Mouse (Mus musculus) kidney, adult 8-10 months (tissue): ENCODE results near the gene Ston2.
A peak's percentile ranks its signal among the peaks of the same experiment; 100 is the strongest.

Experiments used
- DNase-seq, 2 experiments: peaks; one replicate each; pipeline ENCODE4 v3.0.0; 2022

Ston2 gene

DNA sequence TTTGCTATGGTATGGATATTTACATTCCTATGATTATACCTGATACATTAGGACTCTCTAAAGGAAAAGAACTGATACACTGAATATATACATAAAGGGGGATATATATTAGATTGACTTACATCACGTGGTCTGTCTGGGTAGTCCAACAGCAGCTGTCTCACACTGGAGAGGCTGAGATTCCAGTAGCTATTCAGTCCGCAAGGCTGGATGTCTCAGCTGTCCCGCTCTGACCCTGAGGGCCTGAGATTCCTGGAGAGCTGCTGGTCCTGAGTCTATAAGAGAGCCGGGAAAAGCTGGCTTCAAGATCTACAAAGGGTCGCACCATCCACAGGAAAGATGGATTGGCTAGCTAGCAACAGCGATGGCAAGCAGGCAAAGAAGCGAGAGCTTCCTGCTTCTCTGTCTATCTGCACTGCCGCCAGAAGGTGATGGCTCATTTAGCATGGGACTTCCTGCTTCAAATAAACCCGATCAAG is at the start of gene Ston2:
Gene Ston2 (minus strand): TSS at position 429 of the 479 bp plus-strand sequence.
- DNase-seq: no peak

DNA sequence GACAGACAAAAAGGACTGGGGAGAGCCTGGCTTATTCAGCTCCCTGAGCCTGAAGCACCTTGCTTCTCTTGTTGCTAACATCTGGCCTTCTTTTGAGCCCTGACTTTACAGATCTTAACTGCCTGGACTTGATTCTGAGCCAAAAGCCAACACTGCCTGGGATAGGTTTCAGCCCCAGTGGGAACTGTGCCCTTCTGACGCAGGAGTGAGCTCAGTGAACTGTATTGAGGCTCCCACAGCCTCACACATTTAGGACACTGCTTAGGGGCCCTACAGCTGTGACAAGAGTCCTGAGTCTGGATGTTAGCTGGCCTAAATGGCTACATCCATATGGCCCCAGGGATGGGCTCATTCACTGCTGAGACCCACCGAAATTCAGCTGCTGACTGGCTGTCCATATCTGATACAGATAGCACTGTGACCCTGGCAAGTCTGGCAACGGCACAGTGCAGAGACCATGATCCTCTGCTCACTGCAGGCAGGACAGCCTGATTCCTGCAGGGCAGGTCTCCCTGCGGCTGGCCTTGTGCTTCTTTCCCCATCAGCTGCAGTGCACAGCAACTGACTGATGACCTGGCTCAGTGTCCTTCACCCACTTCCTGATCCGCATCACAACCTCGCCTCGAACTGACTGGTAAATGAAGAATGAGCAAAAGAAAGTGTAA is 49.3 kb upstream of the Ston2 start:
- peak; percentile 39 to 54 for DNase-seq

DNA sequence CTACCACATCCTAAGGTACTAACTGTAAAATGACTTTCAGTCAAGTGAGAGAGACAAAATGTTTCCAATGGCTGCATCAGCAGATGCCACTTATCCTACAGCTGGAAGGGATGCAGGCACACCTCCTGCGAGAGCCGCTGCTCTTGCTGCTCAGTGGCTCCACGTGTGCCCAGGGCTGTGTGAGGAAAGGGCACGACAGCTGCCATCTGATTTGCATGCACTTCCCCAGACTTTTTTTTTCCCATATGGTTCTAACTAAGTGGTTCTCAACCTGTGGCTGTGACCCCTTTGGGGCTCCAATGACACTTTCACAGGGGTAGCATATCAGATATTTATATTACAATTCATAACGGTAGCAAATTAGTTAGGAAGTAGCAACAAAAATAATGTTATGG is 45.7 kb upstream of the Ston2 start:
- DNase-seq: no peak

DNA sequence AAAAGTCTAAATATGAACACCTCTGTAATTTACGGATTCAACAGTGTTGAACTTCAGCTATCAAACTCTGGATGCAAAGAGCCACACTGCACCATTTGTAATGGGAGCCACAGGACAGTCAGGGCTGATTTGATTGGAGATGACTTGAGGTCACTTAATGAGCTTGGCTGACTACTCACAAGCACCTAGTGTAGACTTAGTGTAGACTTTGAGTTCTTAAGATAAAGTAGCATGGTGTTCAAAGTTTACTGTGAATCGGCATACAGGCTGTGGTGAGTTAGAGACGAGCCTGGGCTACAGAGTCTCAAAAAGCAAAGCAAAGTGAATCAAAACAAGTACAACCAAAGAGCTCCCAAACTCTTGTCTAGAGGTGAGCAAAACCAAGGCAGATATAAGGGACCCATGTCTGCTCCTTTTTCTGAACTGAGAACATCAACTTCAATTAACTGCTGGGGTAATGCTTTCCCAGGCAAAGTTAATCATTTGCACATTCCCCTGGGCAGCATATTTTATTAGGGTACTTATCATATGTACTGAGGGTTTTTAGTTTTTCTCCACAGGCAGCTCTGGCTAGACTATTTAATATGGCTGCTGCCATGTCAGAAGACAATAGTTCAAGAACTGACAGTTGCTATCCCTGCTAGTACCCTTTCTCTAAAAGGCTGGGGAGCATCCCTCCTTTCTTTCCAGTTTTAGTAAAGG is 45.2 kb upstream of the Ston2 start:
- DNase-seq: peak; percentile 22 to 41

DNA sequence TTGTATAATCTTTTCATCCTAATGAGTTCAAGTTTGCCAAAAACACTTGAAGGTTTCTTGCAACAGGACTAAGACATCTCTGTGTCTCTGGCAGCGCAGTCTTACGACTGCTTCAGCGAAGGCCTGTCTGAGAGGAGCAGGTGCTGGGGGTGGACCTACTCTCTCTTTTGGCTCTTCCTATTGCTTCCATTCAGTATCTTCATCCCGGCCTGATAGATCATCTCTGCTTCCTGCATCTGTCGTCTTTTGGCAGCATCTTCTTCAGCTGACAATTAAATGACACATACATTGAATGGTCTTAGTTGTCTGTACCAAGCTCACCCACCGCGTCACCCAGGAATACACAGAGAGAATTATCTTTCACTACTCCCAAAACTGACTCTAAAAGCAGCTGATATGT is 43.2 kb upstream of the Ston2 start:
- DNase-seq: no peak

DNA sequence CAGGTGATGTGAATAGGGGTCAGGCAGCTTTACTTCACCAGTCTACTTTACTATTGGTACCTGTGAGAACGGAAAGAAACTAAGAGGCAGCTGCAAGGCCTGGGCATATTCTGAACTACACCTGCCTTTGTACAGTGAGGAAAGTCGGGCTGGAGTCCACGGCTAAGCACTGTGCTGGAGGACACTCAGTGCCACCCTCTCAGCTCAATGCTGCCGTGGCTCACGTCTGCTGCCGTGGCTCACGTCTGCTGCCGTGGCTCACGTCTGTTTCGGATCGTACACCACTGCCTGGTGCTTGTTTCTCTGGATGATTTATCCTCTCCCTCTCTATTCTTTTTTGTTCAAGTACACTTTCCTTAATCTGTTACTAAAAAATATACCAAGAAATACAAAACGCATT is 32.3 kb upstream of the Ston2 start:
- DNase-seq: no peak

DNA sequence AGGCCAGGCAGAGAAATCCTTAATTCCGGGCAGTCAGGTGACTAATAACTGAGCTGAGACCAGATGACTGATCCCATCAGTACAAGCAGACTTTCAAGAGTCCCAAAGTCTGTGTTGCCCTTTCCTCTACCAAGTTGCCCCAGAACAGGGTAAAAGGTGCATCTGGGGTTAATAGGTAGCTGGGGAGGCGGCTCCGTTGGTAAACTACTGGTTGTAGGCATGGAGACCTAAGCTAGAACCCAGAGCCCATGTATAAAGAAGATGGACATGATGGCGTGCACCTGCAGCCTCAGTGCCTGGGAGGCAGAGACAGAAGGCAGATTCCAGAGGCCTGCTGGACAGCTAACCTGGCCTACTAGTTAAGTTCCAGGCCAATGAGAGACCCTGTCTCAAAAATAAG is 30.5 kb upstream of the Ston2 start:
- no peak for DNase-seq

DNA sequence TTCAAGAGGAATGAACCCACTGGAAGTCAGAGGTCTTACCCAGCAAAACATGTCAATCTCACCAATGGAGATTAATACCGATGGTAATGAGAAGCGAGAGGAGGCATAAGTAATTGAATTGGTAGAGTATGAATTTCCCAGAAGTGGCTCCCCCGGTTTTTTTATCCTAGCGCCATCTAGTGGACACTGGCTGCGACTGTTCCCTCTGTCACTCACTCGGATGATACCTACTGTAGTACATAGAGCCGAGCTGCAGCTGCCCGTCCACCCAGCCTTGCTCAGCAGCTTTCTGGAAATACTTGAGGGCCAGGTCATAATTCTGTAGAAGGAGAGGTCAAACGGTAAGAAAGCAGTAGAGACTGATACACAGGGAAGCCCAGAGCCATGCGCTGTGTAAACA is 27.8 kb upstream of the Ston2 start:
- DNase-seq: peak; percentile 43 to 61

DNA sequence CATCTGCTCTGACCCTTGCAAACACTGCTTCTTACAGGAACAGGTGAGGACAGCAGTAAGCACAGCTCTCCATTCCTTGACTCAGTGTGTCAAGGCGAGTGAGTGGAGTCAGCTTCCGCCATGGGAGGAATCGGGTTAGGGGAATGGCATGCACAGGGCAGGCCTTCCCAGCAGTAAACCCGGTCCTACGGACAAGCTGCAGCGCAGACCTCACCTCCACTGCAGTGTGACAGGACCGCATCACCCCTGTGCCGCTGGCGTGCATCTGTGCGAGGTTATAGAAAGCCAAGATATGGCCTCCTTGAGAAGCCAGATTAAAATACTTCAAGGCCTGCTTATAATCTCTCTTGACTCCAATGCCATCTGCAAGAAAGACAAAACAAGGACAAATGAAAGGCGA is 27.4 kb upstream of the Ston2 start:
- DNase-seq: no peak

DNA sequence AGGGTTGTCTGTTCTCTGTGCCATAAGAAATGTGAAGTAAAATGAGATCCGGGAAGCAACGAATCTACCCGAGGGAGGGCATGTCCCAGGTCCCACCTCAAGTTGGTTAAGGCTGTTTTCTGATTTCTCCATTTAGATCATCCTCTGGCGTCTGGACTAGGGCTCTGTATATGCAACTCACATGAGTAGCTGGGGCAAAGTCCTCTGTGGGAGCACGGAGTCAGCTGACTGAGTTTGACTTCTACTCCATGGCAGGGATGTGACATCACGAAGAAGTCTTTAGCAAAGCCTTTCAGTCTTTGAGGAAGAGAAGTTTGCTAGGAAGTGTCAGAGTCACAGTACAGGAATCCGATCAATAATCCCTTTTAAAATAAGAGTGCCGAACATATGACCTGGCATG is 20.7 kb upstream of the Ston2 start:
- DNase-seq: no peak

DNA sequence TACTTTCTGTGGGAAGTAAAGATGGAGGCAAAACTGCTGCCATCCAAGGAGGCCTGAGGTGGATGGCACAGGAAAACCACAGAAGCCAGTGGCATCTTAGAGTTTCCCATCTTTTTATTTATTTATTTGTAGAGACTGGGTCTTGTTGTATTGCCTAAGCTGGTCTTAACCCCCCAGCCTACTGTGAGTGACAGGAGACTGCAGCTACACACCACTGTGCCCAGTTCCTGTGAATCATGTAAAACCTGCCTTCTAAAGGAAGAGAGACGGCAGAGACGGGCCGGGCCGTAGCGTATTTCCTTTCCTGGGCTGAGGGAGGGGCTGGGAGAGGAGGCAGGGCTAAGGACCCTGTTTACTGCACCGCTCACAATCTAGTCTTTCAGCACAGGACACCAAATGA is 19.6 kb upstream of the Ston2 start:
- DNase-seq: no peak

DNA sequence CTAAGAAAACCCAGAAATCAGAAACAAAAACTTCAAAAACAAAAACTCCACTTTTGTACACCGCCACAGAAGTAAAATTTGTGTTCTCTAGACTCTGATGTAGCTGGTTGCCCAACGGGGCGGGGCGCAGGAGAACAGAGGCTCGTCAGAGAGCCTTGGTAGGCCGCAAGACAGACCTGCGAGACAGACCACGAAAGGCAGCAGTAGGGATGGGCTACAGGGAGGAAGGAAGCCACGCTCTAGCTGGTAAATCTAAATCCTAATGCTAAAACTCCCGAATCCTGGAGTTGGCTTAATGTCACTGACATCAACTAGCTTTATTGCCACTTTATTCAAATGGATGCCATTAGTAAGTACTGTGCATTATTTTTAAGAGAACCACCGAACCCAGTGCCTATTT is 18.9 kb upstream of the Ston2 start:
- no peak for DNase-seq

DNA sequence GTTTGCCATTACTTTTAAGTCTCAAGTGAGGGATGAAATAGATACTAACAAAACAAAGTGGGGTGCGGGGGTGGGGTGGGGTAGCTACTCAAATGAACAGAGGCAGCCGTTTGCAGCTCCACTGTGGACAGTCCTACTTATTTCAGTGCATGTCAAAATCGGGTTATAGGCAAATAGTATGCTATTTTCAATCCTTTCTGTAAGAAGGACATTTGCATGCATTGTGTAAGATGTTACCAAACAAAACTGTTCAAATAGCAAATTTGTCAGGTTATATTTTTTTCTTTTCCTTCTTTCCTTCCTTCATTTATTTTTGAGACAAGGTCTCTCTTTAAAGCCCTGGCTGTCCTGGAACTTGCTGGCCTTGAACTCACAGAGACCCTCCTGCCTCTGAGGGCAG is 16.1 kb upstream of the Ston2 start:
- DNase-seq: no peak

DNA sequence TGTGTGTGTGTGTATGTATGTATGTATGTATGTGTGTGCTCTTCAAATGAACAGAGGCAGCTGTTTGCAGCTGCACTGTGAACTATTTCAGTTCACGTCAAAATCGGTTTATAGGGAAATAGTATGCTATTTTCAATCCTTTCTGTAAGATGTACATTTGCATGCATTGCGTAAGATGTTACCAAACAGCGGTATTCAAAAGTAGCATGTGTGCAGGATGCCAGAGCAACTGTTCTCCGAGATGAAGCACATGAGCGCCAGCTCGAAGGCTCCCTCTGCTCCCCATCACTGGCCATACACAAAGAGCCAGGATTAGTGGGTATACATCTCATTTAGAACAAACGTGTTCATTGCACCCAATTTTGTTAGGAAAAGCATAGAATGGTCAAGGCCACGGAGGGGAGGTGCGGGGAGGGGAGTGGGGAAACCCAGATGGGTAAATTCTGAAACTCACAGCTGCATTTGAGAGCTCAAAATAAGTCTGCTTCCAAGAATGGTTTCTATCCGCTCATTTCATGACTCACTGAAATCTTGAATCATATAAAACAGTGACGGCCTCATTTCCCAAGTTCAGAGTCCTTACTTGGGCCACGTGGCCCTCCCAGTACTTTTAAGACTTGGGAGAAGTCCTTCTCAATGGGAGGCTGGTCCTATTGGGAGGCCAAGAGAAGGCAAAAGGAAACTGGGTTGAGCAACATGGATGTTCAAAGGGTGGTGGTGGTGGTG is 15.2 kb upstream of the Ston2 start:
- no peak for DNase-seq

DNA sequence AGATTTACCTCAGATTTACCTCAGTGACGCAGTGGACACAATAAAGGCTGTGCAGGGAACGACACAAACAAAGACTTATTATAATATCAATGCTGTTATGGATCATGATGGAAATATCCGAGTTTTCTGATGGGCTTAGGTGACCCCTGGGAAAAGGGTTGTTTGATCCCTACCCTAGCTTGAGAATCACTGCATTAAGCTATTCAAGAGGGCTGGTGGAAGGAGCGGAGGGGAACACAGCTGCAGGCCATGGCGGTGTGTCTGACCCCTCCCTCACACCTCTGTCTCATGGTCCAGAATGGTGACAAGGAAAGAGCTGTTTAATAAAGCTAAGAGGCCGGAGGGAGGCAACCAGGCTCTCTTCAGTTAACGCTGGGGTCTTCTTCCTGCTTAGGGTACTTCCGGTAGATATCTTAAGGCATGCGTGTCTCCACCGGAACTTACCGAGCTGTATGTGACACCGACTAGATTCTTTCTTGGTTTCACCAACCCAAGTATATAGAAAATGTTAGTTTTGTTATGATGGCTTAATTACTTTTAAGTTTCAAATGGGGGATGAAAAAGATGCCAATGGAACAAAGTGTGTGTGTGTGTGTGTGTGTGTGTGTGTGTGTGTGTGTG is 14.5 kb upstream of the Ston2 start:
- DNase-seq: no peak

DNA sequence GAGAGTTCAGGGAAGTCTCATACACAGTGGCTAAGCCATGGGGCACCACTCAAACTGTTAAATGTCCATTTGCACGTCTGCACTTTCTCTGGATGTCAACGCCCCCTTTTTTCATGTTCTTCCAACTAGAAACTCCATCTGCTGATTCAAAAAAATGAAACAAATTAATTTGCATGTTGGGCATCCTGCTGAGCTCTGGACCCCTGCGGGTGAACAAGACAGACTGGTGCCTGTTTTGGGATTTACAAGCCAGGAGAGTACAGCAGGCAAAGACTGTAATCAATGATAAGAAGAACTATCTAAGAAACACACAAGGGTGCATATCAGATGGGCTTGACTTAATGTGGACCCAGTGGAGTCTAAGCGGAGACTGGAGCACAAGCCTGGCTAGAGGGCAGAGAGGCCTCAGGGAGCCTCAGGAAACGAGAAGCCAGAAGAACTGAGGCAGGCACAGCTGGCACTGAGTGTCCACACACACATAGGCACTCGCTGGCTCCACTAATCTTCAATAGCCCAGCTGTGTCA is 12.7 kb upstream of the Ston2 start:
- DNase-seq: no peak

DNA sequence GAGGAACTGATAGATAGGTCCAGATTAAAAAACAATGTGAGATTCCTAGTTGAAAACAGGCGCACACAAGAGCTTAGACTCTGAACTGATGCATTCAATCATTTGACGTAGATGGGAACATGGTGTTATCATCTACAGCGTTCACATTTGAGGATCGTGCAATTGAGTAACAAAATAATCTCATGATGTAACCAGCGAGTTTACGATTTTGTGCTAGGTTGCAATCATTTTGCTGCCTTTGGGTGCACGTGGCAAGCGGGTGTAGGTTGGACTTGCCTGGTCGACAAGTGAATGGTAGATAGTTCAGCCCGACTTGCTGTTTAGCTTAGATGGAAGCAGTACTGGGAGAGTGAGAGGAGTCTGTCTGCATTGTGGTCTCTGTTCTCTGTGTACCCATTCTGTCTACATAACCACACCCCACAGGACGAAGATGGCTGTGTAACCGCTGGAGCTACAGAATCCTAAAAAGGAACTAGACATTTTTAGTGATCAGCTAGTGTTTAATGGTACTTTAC is 11.7 kb upstream of the Ston2 start:
- no peak for DNase-seq

DNA sequence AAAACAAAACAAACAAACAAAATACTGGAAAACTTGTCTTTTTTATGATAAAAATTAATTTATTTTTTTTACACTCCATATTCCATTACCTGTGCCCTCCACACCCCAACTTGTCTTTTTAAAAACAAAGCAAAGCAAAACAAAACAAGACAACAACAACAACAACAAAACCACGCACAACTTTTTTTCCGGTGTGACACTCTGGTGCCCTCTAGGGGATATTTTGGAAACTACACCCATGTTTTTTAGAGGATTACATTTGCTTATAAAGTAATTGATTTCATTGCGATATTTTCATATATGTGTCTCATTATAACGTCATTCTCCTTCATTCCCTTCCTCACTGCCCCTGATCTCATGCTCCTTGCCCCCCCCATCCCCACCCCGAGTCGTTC is 11.2 kb upstream of the Ston2 start:
- no peak for DNase-seq

DNA sequence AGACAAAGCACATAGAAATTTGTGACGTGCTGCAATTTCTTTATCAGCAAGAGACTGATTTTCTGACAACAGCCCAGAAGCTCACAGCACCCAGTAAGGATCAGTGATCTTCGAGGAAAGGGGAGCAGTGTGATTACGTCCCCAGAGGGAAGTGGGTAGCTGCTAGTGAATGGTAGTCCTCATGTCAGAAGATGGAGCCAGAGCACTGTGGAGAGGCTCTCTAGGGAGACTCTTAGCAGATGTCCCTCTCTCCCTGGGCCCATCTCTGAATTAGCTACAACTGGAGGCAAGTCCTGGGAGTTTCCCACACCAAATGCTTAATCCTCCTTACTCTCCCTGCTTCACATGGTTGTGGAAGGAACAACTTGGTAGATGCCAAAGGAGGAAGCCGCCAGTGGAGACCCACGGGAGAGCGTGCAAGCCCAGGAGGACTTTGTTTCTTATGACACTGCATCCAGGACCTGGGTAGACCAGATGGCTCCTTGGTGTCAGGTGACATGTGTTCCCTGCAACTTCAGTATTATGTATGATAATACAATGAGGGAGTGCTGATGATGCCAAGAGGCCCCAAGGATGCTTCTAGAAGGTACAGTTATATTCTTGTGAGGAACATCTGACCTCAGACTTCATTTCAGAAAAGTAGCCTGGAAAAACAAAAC is 10.7 kb upstream of the Ston2 start:
- DNase-seq: no peak

DNA sequence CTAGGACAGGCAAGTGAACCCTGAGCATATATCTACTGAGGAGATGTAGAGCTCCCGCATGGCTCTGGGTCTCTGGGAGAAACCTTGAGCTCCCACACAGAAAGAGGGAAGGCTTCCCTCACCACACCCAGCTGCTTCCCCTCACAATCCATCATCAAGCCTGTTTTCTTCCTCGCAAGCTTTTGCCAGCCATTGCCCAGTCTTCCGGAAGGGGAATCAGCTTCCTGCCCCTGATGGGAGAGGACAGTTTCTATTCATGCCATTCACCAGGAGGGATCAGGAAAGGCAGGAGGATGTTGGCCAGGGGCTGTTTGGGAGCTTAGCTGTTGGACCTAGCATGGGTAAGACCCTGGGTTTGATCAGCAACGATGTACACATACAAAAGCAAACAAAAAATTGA is 8.6 kb upstream of the Ston2 start:
- DNase-seq: peak; percentile 37 to 38

DNA sequence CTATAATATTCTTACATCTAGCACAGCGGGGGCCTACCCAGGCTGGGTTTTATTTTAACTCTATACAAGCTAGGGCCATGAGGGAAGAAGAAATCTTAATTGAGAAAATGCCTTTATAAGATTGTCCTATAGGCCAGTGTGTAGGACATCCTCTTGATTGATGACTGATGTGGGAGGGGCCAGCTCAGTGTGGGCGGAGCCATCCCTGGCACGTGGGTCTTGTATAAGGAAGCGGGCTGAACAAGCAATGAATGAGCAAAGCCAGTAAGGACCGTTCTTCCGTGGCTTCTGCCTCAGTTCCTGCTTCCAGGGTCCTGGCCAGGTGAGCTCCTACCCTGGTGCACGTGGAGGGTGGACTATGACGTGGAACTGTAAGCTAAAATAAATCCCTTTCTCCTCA is 5.1 kb upstream of the Ston2 start:
- no peak for DNase-seq

DNA sequence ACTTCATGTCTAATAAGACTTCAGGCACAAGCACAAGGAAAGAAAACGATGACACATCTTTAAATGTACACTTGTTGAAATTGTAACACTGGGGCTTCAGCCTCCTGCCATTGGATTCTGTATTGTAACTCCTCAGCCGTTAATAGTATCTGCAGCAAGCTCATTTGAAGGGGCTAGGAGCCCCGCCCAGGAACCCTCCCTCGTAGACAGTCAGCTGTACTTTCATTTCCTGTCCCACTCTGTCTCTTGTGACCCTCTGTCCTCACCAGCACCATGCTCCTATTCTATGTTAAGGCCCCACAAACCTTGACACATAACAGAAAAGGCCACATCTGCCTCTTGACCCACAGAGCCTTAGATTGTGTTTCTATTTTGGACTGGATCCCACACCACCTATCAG is 3.6 kb upstream of the Ston2 start:
- no peak for DNase-seq

DNA sequence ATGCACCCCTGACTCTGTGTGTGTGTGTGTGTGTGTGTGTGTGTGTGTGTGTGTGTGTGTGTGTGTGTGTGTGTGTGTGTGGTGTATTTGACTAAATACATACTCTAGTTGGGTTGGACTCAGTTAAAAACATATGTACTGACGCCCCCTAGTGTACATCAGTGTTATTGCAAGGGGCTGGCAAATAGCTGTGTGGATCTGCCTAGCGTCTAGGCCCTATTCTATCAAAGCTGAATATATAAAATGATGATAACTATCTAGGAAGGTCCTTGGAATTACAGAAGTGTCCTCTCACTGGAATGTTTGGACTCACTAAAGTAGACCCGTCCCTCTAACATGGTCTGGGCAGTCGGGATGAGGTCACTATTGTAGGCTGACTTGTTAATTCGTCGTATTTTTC is 1.6 kb upstream of the Ston2 start:
- peak; percentile 45 to 72 for DNase-seq
